18 mouse cellular contexts compared by ENCODE assay signal in genomic region chr16:4496470-4496869, GRCm38 (mm10). TPM values are rescaled to one million over a fixed set of nuclear protein-coding genes. Genes with fewer than 3 reads are reported as not detected.
A peak's percentile ranks its signal among the peaks of the same experiment; 100 is the strongest.
DNase-seq lines count a peak whose midpoint lies in the region; ATAC-seq and TF ChIP-seq lines count a peak whose summit lies in the region.
"Had no signal": no experiment of that assay in that cellular context is flagged by ENCODE, and none has a peak within 500 bp of the region (broad histone marks: within the 10 kb centered on the region; RNA-seq: fewer than 3 reads in every experiment).

No protein-coding gene starts in this region.

- no peak for ATAC-seq in heart, embryonic 15.5 days (replicated peaks; ENCODE audit: insufficient number of reproducible peaks, insufficient read depth, low FRiP score, low read depth)
- no peak for ATAC-seq in forebrain, embryonic 12.5 days (ENCODE audit: low FRiP score)
- ATAC-seq: forebrain, embryonic 14.5 days; forebrain, postnatal 0 days; hindbrain, embryonic 16.5 days; intestine, embryonic 15.5 days; Patski had no signal

- intact Hi-C loops in gastrocnemius, adult 2 months (cut with DNase I): no loop called here

- H3K36me3 ChIP-seq in heart, embryonic 15.5 days: peaks cover 33% of the 10 kb centered on the region
- H3K36me3 ChIP-seq in forebrain, embryonic 12.5 days (replicated peaks): 0 out of 2 replicates have a peak, but pooled peaks cover 3% of the 10 kb centered on the region
- H3K36me3 ChIP-seq: intestine, embryonic 15.5 days had no signal

- 79% methylated on average over 3 of the region's 3 CpGs for WGBS in heart, embryonic 15.5 days
- 96% methylated on average over 3 of the region's 3 CpGs for WGBS in forebrain, embryonic 12.5 days

- DNase-seq in gastrocnemius, adult 2 months: no peak
- DNase-seq in gastrocnemius, adult 18-20 months (ENCODE audit: low spot score): no peak
- no peak for DNase-seq in heart, postnatal 4 days
- no peak for DNase-seq in layer of hippocampus, adult 2 months (ENCODE audit: low spot score in 2 of 2)
- no peak for DNase-seq in layer of hippocampus, adult 11-12 months (ENCODE audit: low spot score)
- DNase-seq: forebrain, postnatal 0 days; gastrocnemius, postnatal 10 days; gastrocnemius, postnatal 36 days had no signal

- H3K9ac ChIP-seq in heart, embryonic 15.5 days: no peak overlapping the region
- no peak overlapping the region for H3K9ac ChIP-seq in forebrain, embryonic 12.5 days
- H3K9ac ChIP-seq: forebrain, postnatal 0 days; hindbrain, embryonic 13.5 days; intestine, embryonic 15.5 days had no signal

- peak overlapping the region; percentile 87 for H3K27ac ChIP-seq in gastrocnemius, adult 2 months
- H3K27ac ChIP-seq in heart, embryonic 15.5 days: peak overlapping the region; percentile 86
- peak overlapping the region; percentile 68; the same call in 1 of the 2 replicates for H3K27ac ChIP-seq in layer of hippocampus, adult 2 months
- no peak overlapping the region for H3K27ac ChIP-seq in forebrain, embryonic 12.5 days
- H3K27ac ChIP-seq: forebrain, embryonic 10.5 days; hindbrain, embryonic 10.5 days; hindbrain, embryonic 13.5 days; intestine, embryonic 15.5 days had no signal

- H3K4me3 ChIP-seq in gastrocnemius, adult 2 months: peak overlapping the region; percentile 61
- H3K4me3 ChIP-seq in heart, embryonic 15.5 days: no peak overlapping the region
- peak overlapping the region; percentile 44; the same call in 1 of the 2 replicates for H3K4me3 ChIP-seq in layer of hippocampus, adult 2 months
- no peak overlapping the region for H3K4me3 ChIP-seq in forebrain, embryonic 12.5 days (replicated peaks)
- H3K4me3 ChIP-seq: forebrain, embryonic 10.5 days; hindbrain, embryonic 10.5 days; hindbrain, embryonic 13.5 days; intestine, embryonic 15.5 days had no signal

- H3K4me1 ChIP-seq in heart, embryonic 15.5 days (replicated peaks): peaks cover 50% of the 10 kb centered on the region
- peaks cover 4% of the 10 kb centered on the region; the same call in 1 of the 2 replicates for H3K4me1 ChIP-seq in forebrain, embryonic 12.5 days
- H3K4me1 ChIP-seq: forebrain, embryonic 10.5 days; hindbrain, embryonic 13.5 days had no signal

- no peak overlapping the region for H3K4me2 ChIP-seq in heart, embryonic 15.5 days
- H3K4me2 ChIP-seq in forebrain, embryonic 12.5 days: no peak overlapping the region
- H3K4me2 ChIP-seq: hindbrain, embryonic 13.5 days; intestine, embryonic 15.5 days had no signal

- no peaks in the 10 kb centered on the region for H3K27me3 ChIP-seq in heart, embryonic 15.5 days
- H3K27me3 ChIP-seq in forebrain, embryonic 12.5 days: no peaks in the 10 kb centered on the region
- H3K27me3 ChIP-seq: hindbrain, embryonic 13.5 days; intestine, embryonic 15.5 days; Patski had no signal

- TF ChIP-seq CTCF in gastrocnemius, adult 2 months (IDR thresholded peaks at IDR 0.05): no peak
- TF ChIP-seq CTCF in layer of hippocampus, adult 2 months (conservative IDR thresholded peaks at IDR 0.05): no peak

- H3K9me3 ChIP-seq in heart, embryonic 15.5 days (replicated peaks): no peaks in the 10 kb centered on the region
- H3K9me3 ChIP-seq in forebrain, embryonic 12.5 days: no peaks in the 10 kb centered on the region
- H3K9me3 ChIP-seq: forebrain, embryonic 10.5 days; G1E; hindbrain, embryonic 10.5 days; hindbrain, embryonic 13.5 days; intestine, embryonic 15.5 days had no signal

RNA-seq across cellular contexts. Expression of gene Srl, which starts 45.1 kb away (rescaled TPM):
- total RNA-seq in gastrocnemius, adult 2 months (2021): 1,000 to 10,000 TPM; 1,026 to 1,225 TPM
- 1,000 to 10,000 TPM; 1,111 to 1,154 TPM for total RNA-seq in gastrocnemius, adult 18-20 months (2021)
- 227 and 253 TPM in 2 replicates for polyA plus RNA-seq in heart, embryonic 15.5 days (2015; fragmentation: Nextera tagmentation; extraction: Ambion mirVana)
- 1,000 to 10,000 TPM; 1,069 to 1,171 TPM for total RNA-seq in heart, postnatal 4 days (2021)
- total RNA-seq in layer of hippocampus, adult 2 months (2021): 10 to 100 TPM; 13.2 to 14.9 TPM
- polyA plus RNA-seq in forebrain, embryonic 12.5 days (2016; fragmentation: Nextera tagmentation; extraction: Ambion mirVana): 27.6 and 30.7 TPM in 2 replicates

Comparison
In these comparisons a context has a peak if more than half of its experiments do, and no peak if none do; other contexts are left out.
1. H3K4me3 ChIP-seq: peak in gastrocnemius, adult 2 months (single experiment) and layer of hippocampus, adult 2 months (single experiment); none in heart, embryonic 15.5 days (single experiment) and forebrain, embryonic 12.5 days (single experiment).
2. RNA of gene Srl, which starts 45.1 kb away (total RNA-seq): 1,026 to 1,225 TPM in gastrocnemius, adult 2 months, 1,069 to 1,171 TPM in heart, postnatal 4 days and 1,111 to 1,154 TPM in gastrocnemius, adult 18-20 months; 13.2 to 14.9 TPM in layer of hippocampus, adult 2 months; every median in the first group is over 10 times any median in the second.